Mouse (Mus musculus) myocyte (in vitro differentiated cells): ENCODE measurements around the gene Rtn4ip1.

Experiments
- CEBPB ChIP-seq: IDR thresholded peaks from 2 replicates; pipeline ENCODE4 v1.6.1; 2011; ENCODE audit warnings: mild to moderate bottlenecking, moderate library complexity; ENCODE audit not compliant: poor library complexity, insufficient read depth, severe bottlenecking
- E2F4 ChIP-seq: IDR thresholded peaks from one replicate; pipeline ENCODE4 v1.6.1; 2011; ENCODE audit warnings: mild to moderate bottlenecking, control low read depth, moderate library complexity; ENCODE audit not compliant: insufficient read depth
- MAX ChIP-seq: IDR thresholded peaks from one replicate; pipeline ENCODE4 v1.6.1; 2011; ENCODE audit warnings: low read depth, mild to moderate bottlenecking, control low read depth
- MYOD1 ChIP-seq, 3 experiments: IDR thresholded peaks; one replicate each; pipeline ENCODE4 v1.6.1; 2011; ENCODE audit warnings: control low read depth in 2 of 3, low read depth in 2 of 3, mild to moderate bottlenecking in 2 of 3, moderate library complexity in 1 of 3; ENCODE audit not compliant: insufficient read length in 2 of 3, control insufficient read depth in 1 of 3
- POLR2A ChIP-seq: IDR thresholded peaks from one replicate; pipeline ENCODE4 v1.6.1; 2011; ENCODE audit warnings: low read depth, mild to moderate bottlenecking, control low read depth, moderate library complexity; ENCODE audit not compliant: insufficient read length
- POLR2AphosphoS2 ChIP-seq: IDR thresholded peaks from one replicate; pipeline ENCODE4 v1.6.1; 2011; ENCODE audit warnings: low read depth, control low read depth; ENCODE audit not compliant: insufficient read length
- REST ChIP-seq: IDR thresholded peaks from one replicate; pipeline ENCODE4 v1.6.1; 2011; ENCODE audit warnings: mild to moderate bottlenecking, control low read depth, moderate library complexity; ENCODE audit not compliant: insufficient read depth, insufficient read length
- TCF12 ChIP-seq: IDR thresholded peaks from one replicate; pipeline ENCODE4 v1.6.1; 2011; ENCODE audit warnings: mild to moderate bottlenecking, control low read depth; ENCODE audit not compliant: poor library complexity, insufficient read depth, severe bottlenecking
- TCF3 ChIP-seq: IDR thresholded peaks from one replicate; pipeline ENCODE4 v1.6.1; 2011; ENCODE audit warnings: low read depth, control low read depth; ENCODE audit not compliant: insufficient read length
- USF1 ChIP-seq: IDR thresholded peaks from one replicate; pipeline ENCODE4 v1.6.1; 2011; ENCODE audit warnings: low read depth, mild to moderate bottlenecking, control low read depth, moderate library complexity

- TF ChIP-seq MAX (no peak), POLR2A (no peak), CEBPB (no peak), POLR2AphosphoS2 (no peak), MYOD1 (IDR thresholded peaks at IDR 0.05; ENCODE audit: control insufficient read depth in 1 of 3, insufficient read length in 2 of 3, low read depth in 2 of 3) (no peak), E2F4 (no peak), TCF12 (no peak), USF1 (no peak), TCF3 (no peak), REST (no peak)
These were observed 52.3 kb downstream of the Rtn4ip1 start for GRCm38 (mm10) chr10:43953942-43954341.
